Mouse (Mus musculus) forebrain, embryonic 10.5 days (tissue): ENCODE results near the gene Numbl. TPM values are rescaled to one million over a fixed set of nuclear protein-coding genes. Genes with fewer than 3 reads are reported as not detected.

Experiments
- DNase-seq: peaks from one replicate; pipeline ENCODE4 v3.0.0-alpha.2; 2017; ENCODE audit warnings: low spot score; ENCODE audit errors: extremely low spot score
- H3K27ac ChIP-seq: fragments of 300-500 bp; sonication (generic); 2 replicates; pipeline ENCODE4 v1.5.1; 2016; ENCODE audit warnings: mild to moderate bottlenecking
- H3K27me3 ChIP-seq: fragments of 300-500 bp; sonication (generic); 2 replicates; pipeline ENCODE4 v1.6.1; 2016; ENCODE audit warnings: mild to moderate bottlenecking; ENCODE audit not compliant: poor library complexity, severe bottlenecking
- H3K36me3 ChIP-seq: fragments of 300-500 bp; sonication (generic); replicated peaks from 2 replicates; pipeline ENCODE4 v1.6.1; 2016; ENCODE audit warnings: mild to moderate bottlenecking, moderate library complexity
- H3K4me1 ChIP-seq: fragments of 300-500 bp; sonication (generic); 2 replicates; pipeline ENCODE4 v1.6.1; 2016
- H3K4me3 ChIP-seq: fragments of 300-500 bp; sonication (generic); 2 replicates; pipeline ENCODE4 v1.5.1; 2016; ENCODE audit warnings: mild to moderate bottlenecking, moderate library complexity
- H3K9me3 ChIP-seq: fragments of 300-500 bp; sonication (generic); 2 replicates; pipeline ENCODE4 v1.6.1; 2016; ENCODE audit warnings: mild to moderate bottlenecking, moderate library complexity
- WGBS: fragments of 180-500 bp; shearing (Covaris S2); methylation state at CpG from one replicate; pipeline ENCODE4 v1.1.7; 2016; 5-methylcytosine and 5-hydroxymethylcytosine counted together
- polyA plus RNA-seq: library from polyadenylated mRNA; unstranded; fragments of >200 nt; fragmentation: Nextera tagmentation; extraction: Ambion mirVana; gene quantifications from 2 replicates; pipeline ENCODE4 v1.2.1, GENCODE M21; 2016

Gene Numbl
- polyA plus RNA-seq, 1 experiment from 2014 or later, result 15.6 TPM

GRCm38 (mm10) chr7:27300351-27300750, 42.1 kb downstream of the Numbl start:
- 88% methylated on average over 4 of the region's 4 CpGs for WGBS
- peaks cover 4% of the 10 kb centered on the region; the same call in 1 of the 2 replicates for H3K9me3 ChIP-seq

GRCm38 (mm10) chr7:27300801-27301200, 42.6 kb downstream of the Numbl start:
- Histone ChIP-seq H3K9me3 (peaks cover 4% of the 10 kb centered on the region; the same call in 1 of the 2 replicates), H3K27ac (no peak overlapping the region), H3K27me3 (peaks cover 10% of the 10 kb centered on the region; the same call in 1 of the 2 replicates), H3K4me3 (no peak overlapping the region), H3K36me3 (no peaks in the 10 kb centered on the region), H3K4me1 (no peaks in the 10 kb centered on the region)
- WGBS, result 90% methylated on average over 5 of the region's 5 CpGs
- no peak for DNase-seq

More at GRCm38 (mm10) chr7:27300351-27300750, 42.1 kb downstream of the Numbl start:
- Histone ChIP-seq H3K4me3 (no peak overlapping the region), H3K36me3 (no peaks in the 10 kb centered on the region), H3K27me3 (peaks cover 10% of the 10 kb centered on the region; the same call in 1 of the 2 replicates), H3K4me1 (no peaks in the 10 kb centered on the region), H3K27ac (no peak overlapping the region)
- DNase-seq, result no peak

- Histone ChIP-seq H3K4me1 (peaks cover 4% of the 10 kb centered on the region; the same call in 1 of the 2 replicates), H3K36me3 (no peaks in the 10 kb centered on the region), H3K4me3 (no peak overlapping the region), H3K27ac (no peak overlapping the region), H3K27me3 (peaks cover 10% of the 10 kb centered on the region; the same call in 1 of the 2 replicates), H3K9me3 (peaks cover under 1% of the 10 kb centered on the region; the same call in 1 of the 2 replicates)
- WGBS, result 13% methylated on average over 11 of the region's 11 CpGs
- DNase-seq, result peak; percentile 70
These were observed 43.9 kb downstream of the Numbl start for GRCm38 (mm10) chr7:27302172-27302571.

GRCm38 (mm10) chr7:27305091-27305730, 47.0 kb downstream of the Numbl start:
- WGBS, result 88% methylated on average over 17 of the region's 17 CpGs
- no peak overlapping the region for H3K27ac ChIP-seq
- H3K36me3 ChIP-seq, result no peaks in the 10 kb centered on the region
- DNase-seq, result no peak
- peaks cover 32% of the 10 kb centered on the region for H3K27me3 ChIP-seq
- peaks cover 17% of the 10 kb centered on the region for H3K4me1 ChIP-seq
- H3K4me3 ChIP-seq, result no peak overlapping the region
- H3K9me3 ChIP-seq, result no peaks in the 10 kb centered on the region

GRCm38 (mm10) chr7:27306161-27307160, 48.2 kb downstream of the Numbl start:
- H3K27ac ChIP-seq, result no peak overlapping the region
- peaks cover 25% of the 10 kb centered on the region for H3K4me1 ChIP-seq
- WGBS, result 76% methylated on average over 24 of the region's 24 CpGs
- peaks cover 44% of the 10 kb centered on the region for H3K27me3 ChIP-seq
- H3K36me3 ChIP-seq, result no peaks in the 10 kb centered on the region
- H3K9me3 ChIP-seq, result no peaks in the 10 kb centered on the region
- no peak overlapping the region for H3K4me3 ChIP-seq
- DNase-seq, result no peak

GRCm38 (mm10) chr7:27307551-27307950, 49.3 kb downstream of the Numbl start:
- H3K9me3 ChIP-seq, result no peaks in the 10 kb centered on the region
- no peaks in the 10 kb centered on the region for H3K36me3 ChIP-seq
- WGBS, result 63% methylated on average over 9 of the region's 9 CpGs
- peaks cover 25% of the 10 kb centered on the region for H3K4me1 ChIP-seq
- no peak for DNase-seq
- H3K27me3 ChIP-seq, result peaks cover 50% of the 10 kb centered on the region
- no peak overlapping the region for H3K27ac ChIP-seq
- H3K4me3 ChIP-seq, result no peak overlapping the region

- Histone ChIP-seq H3K27me3 (peaks cover 39% of the 10 kb centered on the region), H3K4me1 (peaks cover 25% of the 10 kb centered on the region), H3K9me3 (peaks cover 14% of the 10 kb centered on the region; the same call in 1 of the 2 replicates), H3K36me3 (peaks cover 8% of the 10 kb centered on the region), H3K27ac (no peak overlapping the region), H3K4me3 (peak overlapping the region; percentile 45)
- WGBS, result 9% methylated on average over 28 of the region's 28 CpGs
- DNase-seq, result no peak
These were observed 50.8 kb downstream of the Numbl start for GRCm38 (mm10) chr7:27308821-27309549.

- DNase-seq, result no peak
These were observed 51.6 kb downstream of the Numbl start for GRCm38 (mm10) chr7:27309832-27310231.

GRCm38 (mm10) chr7:27310306-27310705, 52.1 kb downstream of the Numbl start:
- DNase-seq, result no peak
- Histone ChIP-seq H3K27me3 (peaks cover 39% of the 10 kb centered on the region), H3K36me3 (peaks cover 12% of the 10 kb centered on the region), H3K9me3 (peaks cover 22% of the 10 kb centered on the region; the same call in 1 of the 2 replicates), H3K4me3 (peak overlapping the region; percentile 47), H3K4me1 (peaks cover 25% of the 10 kb centered on the region), H3K27ac (no peak overlapping the region)
- WGBS, result 5% methylated on average over 17 of the region's 17 CpGs

More at GRCm38 (mm10) chr7:27309832-27310231, 51.6 kb downstream of the Numbl start:
- no peak overlapping the region for H3K4me3 ChIP-seq
- peaks cover 25% of the 10 kb centered on the region for H3K4me1 ChIP-seq
- H3K27me3 ChIP-seq, result peaks cover 39% of the 10 kb centered on the region
- peaks cover 22% of the 10 kb centered on the region; the same call in 1 of the 2 replicates for H3K9me3 ChIP-seq
- H3K27ac ChIP-seq, result no peak overlapping the region
- WGBS, result 31% methylated on average over 3 of the region's 3 CpGs
- peaks cover 12% of the 10 kb centered on the region for H3K36me3 ChIP-seq

- no peak for DNase-seq
- WGBS, result 55% methylated on average over 8 of the region's 8 CpGs
- peaks cover 39% of the 10 kb centered on the region for H3K27me3 ChIP-seq
- peaks cover 28% of the 10 kb centered on the region for H3K4me1 ChIP-seq
- peaks cover 22% of the 10 kb centered on the region; the same call in 1 of the 2 replicates for H3K9me3 ChIP-seq
- H3K27ac ChIP-seq, result no peak overlapping the region
- H3K36me3 ChIP-seq, result peaks cover 12% of the 10 kb centered on the region
- no peak overlapping the region for H3K4me3 ChIP-seq
These were observed 52.8 kb downstream of the Numbl start for GRCm38 (mm10) chr7:27310996-27311535.

- WGBS, result 93% methylated on average over 12 of the region's 12 CpGs
- no peak overlapping the region for H3K4me3 ChIP-seq
- DNase-seq, result no peak
- H3K9me3 ChIP-seq, result peaks cover 22% of the 10 kb centered on the region; the same call in 1 of the 2 replicates
- H3K27me3 ChIP-seq, result peaks cover 39% of the 10 kb centered on the region
- no peak overlapping the region for H3K27ac ChIP-seq
- H3K36me3 ChIP-seq, result peaks cover 12% of the 10 kb centered on the region
- peaks cover 32% of the 10 kb centered on the region for H3K4me1 ChIP-seq
These were observed 53.5 kb downstream of the Numbl start for GRCm38 (mm10) chr7:27311651-27312284.
